Mouse (Mus musculus) cortical plate, adult 2 months (tissue): ENCODE results near the gene Twf1.

ENCODE experiments used
- CTCF ChIP-seq: fragments of 200-500 bp; IDR thresholded peaks from 2 replicates; pipeline ENCODE4 v1.5.1; 2011; ENCODE audit warnings: mild to moderate bottlenecking, control low read depth, low read length; ENCODE audit not compliant: insufficient read depth; ENCODE audit errors: extremely low read depth
- POLR2A ChIP-seq: fragments of 200-500 bp; IDR thresholded peaks from 2 replicates; pipeline ENCODE4 v1.6.1; 2011; ENCODE audit warnings: mild to moderate bottlenecking, low read length, control low read depth; ENCODE audit not compliant: insufficient read depth; ENCODE audit errors: extremely low read depth

GRCm38 (mm10) chr15:94558895-94559656, 30.6 kb downstream of the Twf1 start:
- TF ChIP-seq CTCF = no peak
- TF ChIP-seq POLR2A = no peak
